27 mouse cellular contexts compared by ENCODE assay signal in genomic region chr16:56785943-56786342, GRCm38 (mm10). TPM values are rescaled to one million over a fixed set of nuclear protein-coding genes. Genes with fewer than 3 reads are reported as not detected.
DNase-seq lines count a peak whose midpoint lies in the region; TF ChIP-seq lines count a peak whose summit lies in the region.
"Had no signal": no experiment of that assay in that cellular context is flagged by ENCODE, and none has a peak within 500 bp of the region (broad histone marks: within the 10 kb centered on the region; RNA-seq: fewer than 3 reads in every experiment).

No protein-coding gene starts in this region.

- H3K27ac ChIP-seq in kidney, adult 2 months (ENCODE audit: insufficient read depth, low read depth, low read length) = no peak overlapping the region
- H3K27ac ChIP-seq in liver, adult 2 months (replicated peaks; ENCODE audit: insufficient read depth, low read depth, low read length) = no peak overlapping the region
- peak overlapping the region; percentile 57 for H3K27ac ChIP-seq in small intestine, adult 2 months (ENCODE audit: insufficient read depth, low read depth, low read length)
- H3K27ac ChIP-seq: embryonic facial prominence, embryonic 13.5 days; embryonic facial prominence, embryonic 15.5 days; forebrain, embryonic 10.5 days; forebrain, embryonic 12.5 days had no signal

- H3K79me2 ChIP-seq in liver, adult 2 months (ENCODE audit: control insufficient read depth, insufficient read depth, low read length) = no peaks in the 10 kb centered on the region

- WGBS in kidney, adult 2 months = 68% methylated on average over 2 of the region's 2 CpGs
- 74% methylated on average over 2 of the region's 2 CpGs for WGBS in liver, adult 2 months
- 32% methylated on average over 2 of the region's 2 CpGs for WGBS in small intestine, adult 2 months

- no peaks in the 10 kb centered on the region for H3K4me1 ChIP-seq in kidney, adult 2 months (ENCODE audit: control insufficient read depth, insufficient read depth, low read length)
- no peaks in the 10 kb centered on the region; the same call in 1 of the 2 replicates for H3K4me1 ChIP-seq in liver, adult 2 months (ENCODE audit: control insufficient read depth, insufficient read depth, low read length)
- peaks cover 8% of the 10 kb centered on the region; the same call in 1 of the 2 replicates for H3K4me1 ChIP-seq in small intestine, adult 2 months (ENCODE audit: control insufficient read depth, insufficient read depth, insufficient read length, low read length)
- H3K4me1 ChIP-seq: embryonic facial prominence, embryonic 13.5 days; embryonic facial prominence, embryonic 15.5 days; forebrain, embryonic 10.5 days; forebrain, embryonic 12.5 days had no signal

- H3K9ac ChIP-seq in liver, adult 2 months (ENCODE audit: low read depth, low read length) = no peak overlapping the region
- H3K9ac ChIP-seq: embryonic facial prominence, embryonic 13.5 days; embryonic facial prominence, embryonic 15.5 days; forebrain, embryonic 12.5 days had no signal

- no peak overlapping the region for H3K4me3 ChIP-seq in kidney, adult 2 months (ENCODE audit: insufficient read depth, low read depth, low read length)
- no peak overlapping the region for H3K4me3 ChIP-seq in liver, adult 2 months (ENCODE audit: insufficient read depth, low read depth, low read length)
- H3K4me3 ChIP-seq in small intestine, adult 2 months (ENCODE audit: low read depth, low read length) = no peak overlapping the region
- H3K4me3 ChIP-seq: embryonic facial prominence, embryonic 13.5 days; embryonic facial prominence, embryonic 15.5 days; erythroblast, embryonic 14.5 days; forebrain, embryonic 10.5 days; forebrain, embryonic 12.5 days had no signal

- no peaks in the 10 kb centered on the region for H3K36me3 ChIP-seq in kidney, adult 2 months (ENCODE audit: control insufficient read depth, insufficient read depth, low read length)
- no peaks in the 10 kb centered on the region for H3K36me3 ChIP-seq in liver, adult 2 months (ENCODE audit: control insufficient read depth, insufficient read depth, low read length)
- H3K36me3 ChIP-seq in small intestine, adult 2 months (ENCODE audit: control insufficient read depth, insufficient read depth, low read length) = no peaks in the 10 kb centered on the region
- H3K36me3 ChIP-seq: embryonic facial prominence, embryonic 13.5 days; embryonic facial prominence, embryonic 15.5 days; forebrain, embryonic 10.5 days; forebrain, embryonic 12.5 days had no signal

- no peaks in the 10 kb centered on the region for H3K27me3 ChIP-seq in kidney, adult 2 months (replicated peaks; ENCODE audit: control insufficient read depth, insufficient read depth, low read length)
- H3K27me3 ChIP-seq in liver, adult 2 months (ENCODE audit: control insufficient read depth, insufficient read depth, low read length) = no peaks in the 10 kb centered on the region
- H3K27me3 ChIP-seq in small intestine, adult 2 months (ENCODE audit: control insufficient read depth, insufficient read depth, low read length) = no peaks in the 10 kb centered on the region
- H3K27me3 ChIP-seq: embryonic facial prominence, embryonic 13.5 days; embryonic facial prominence, embryonic 15.5 days; forebrain, embryonic 12.5 days had no signal

- no peak for TF ChIP-seq POLR2A in kidney, adult 2 months (IDR thresholded peaks at IDR 0.05; ENCODE audit: low read depth, low read length)
- TF ChIP-seq POLR2A in liver, adult 2 months (IDR thresholded peaks at IDR 0.05; ENCODE audit: extremely low read depth, insufficient read depth, low read length) = no peak
- no peak for TF ChIP-seq POLR2A in small intestine, adult 2 months (IDR thresholded peaks at IDR 0.05; ENCODE audit: low read depth, low read length)

- DNase-seq in kidney, adult 2 months = peak; percentile 19
- DNase-seq in kidney, postnatal 14 days = no peak
- peak; percentile 68 for DNase-seq in liver, adult 2 months (ENCODE audit: extremely low read depth, low read depth, low spot score)
- DNase-seq in liver = no peak
- DNase-seq in gastrocnemius, postnatal 10 days = no peak
- DNase-seq: adrenal gland, adult 2 months; adrenal gland, postnatal 10 days; adrenal gland, postnatal 25 days; cerebellum, adult 11 months; cerebellum, adult 18-20 months; cerebellum, adult 8-10 months; cerebellum, adult 9-11 months; cerebellum, postnatal 14 days; cerebellum, postnatal 36 days; embryo, embryonic 11 days had no signal

- TF ChIP-seq CTCF in kidney, adult 2 months (conservative IDR thresholded peaks at IDR 0.05; ENCODE audit: insufficient read depth, insufficient read length, low read depth, low read length) = no peak
- no peak for TF ChIP-seq CTCF in liver, adult 2 months (IDR thresholded peaks at IDR 0.05; ENCODE audit: low read depth, low read length)
- no peak for TF ChIP-seq CTCF in small intestine, adult 2 months (IDR thresholded peaks at IDR 0.05; ENCODE audit: extremely low read depth, insufficient read length, insufficient replicate concordance, low read depth, low read length)

RNA-seq across cellular contexts. Expression of gene Adgrg7, which starts 9.7 kb away (rescaled TPM):
- not detected in 2 replicates for polyA plus RNA-seq in kidney, adult 2 months (2012; rRNA removed)
- 0.74 TPM in 1 of 2 replicates, not detected in the other for total RNA-seq in liver, adult 2 months (2014; rRNA removed)
- polyA plus RNA-seq in liver, adult 2 months (2012; rRNA removed) = not detected in 2 replicates
- polyA plus RNA-seq in small intestine, adult 2 months (2012; rRNA removed) = 3.0 and 8.0 TPM in 2 replicates
- not detected for total RNA-seq in gastrocnemius, postnatal 10 days (2021)
- total RNA-seq: adrenal gland, postnatal 10 days; adrenal gland, postnatal 25 days; adrenal gland, postnatal 4 days; ES-E14 had no signal
- polyA plus RNA-seq: adrenal gland, adult 2 months; brain, embryonic 14.5 days; C2C12; embryonic facial prominence, embryonic 11.5 days; embryonic facial prominence, embryonic 13.5 days; embryonic facial prominence, embryonic 15.5 days; erythroblast, embryonic 14.5 days; forebrain, embryonic 10.5 days; forebrain, embryonic 12.5 days; forebrain, embryonic 14.5 days had no signal

Comparison
In these comparisons a context has a peak if more than half of its experiments do, and no peak if none do; other contexts are left out.
1. DNase-seq: peak in kidney, adult 2 months (single experiment) and liver, adult 2 months (single experiment); none in kidney, postnatal 14 days (single experiment), liver (single experiment) and gastrocnemius, postnatal 10 days (single experiment).